Mouse (Mus musculus) olfactory bulb, adult 2 months (tissue): Measurements from ENCODE around the gene Mfap1a.

Experiments used
- CTCF ChIP-seq: fragments of 200-500 bp; IDR thresholded peaks from 2 replicates; pipeline ENCODE4 v1.5.1; 2012; ENCODE audit warnings: low read depth, mild to moderate bottlenecking, low read length, moderate library complexity; ENCODE audit not compliant: insufficient read depth
- POLR2A ChIP-seq: fragments of 200-500 bp; IDR thresholded peaks from 2 replicates; pipeline ENCODE4 v1.6.1; 2012; ENCODE audit warnings: mild to moderate bottlenecking, low read depth, low read length, moderate library complexity; ENCODE audit not compliant: insufficient read depth

GRCm38 (mm10) chr2:121448136-121448535, 58.3 kb downstream of the Mfap1a start:
- no peak for TF ChIP-seq CTCF
- no peak for TF ChIP-seq POLR2A
